Mouse (Mus musculus): ENCODE measurements around the gene Chkb. TPM values are rescaled to one million over a fixed set of nuclear protein-coding genes. Genes with fewer than 3 reads are reported as not detected.

Chkb gene
- polyA plus RNA-seq, 1 experiment from 2014 or later: 91.9 TPM

GRCm38 (mm10) chr15:89387127-89387526, 42.6 kb downstream of the Chkb start:
- Histone ChIP-seq H3K9me3 (no peaks in the 10 kb centered on the region), H3K9ac (no peak overlapping the region), H3K27ac (replicated peaks) (no peak overlapping the region), H3K4me1 (replicated peaks) (no peaks in the 10 kb centered on the region), H3K4me2 (no peak overlapping the region), H3K27me3 (no peaks in the 10 kb centered on the region), H3K4me3 (no peak overlapping the region), H3K36me3 (no peaks in the 10 kb centered on the region)
- WGBS: 48% methylated on average over 12 of the region's 12 CpGs
- no peak for ATAC-seq (ENCODE audit: low FRiP score, low read depth)

- WGBS: 93% methylated on average over 7 of the region's 7 CpGs
- H3K9me3 ChIP-seq: no peaks in the 10 kb centered on the region
- peaks cover 15% of the 10 kb centered on the region for H3K27me3 ChIP-seq
- H3K4me2 ChIP-seq: no peak within 1 kb of the TSS
- H3K27ac ChIP-seq (replicated peaks): no peak within 1 kb of the TSS
- ATAC-seq (ENCODE audit: low FRiP score, low read depth): no peak
- no peak within 1 kb of the TSS for H3K9ac ChIP-seq
- no peak within 1 kb of the TSS for H3K4me3 ChIP-seq
- H3K36me3 ChIP-seq: no peaks in the 10 kb centered on the region
- 0 out of 2 replicates have a peak, but pooled peaks cover under 1% of the 10 kb centered on the region for H3K4me1 ChIP-seq (replicated peaks)
Observed at GRCm38 (mm10) chr15:89384617-89385016, 45.1 kb downstream of the Chkb start, which contains the start of gene Klhdc7b. Klhdc7b (plus strand) TSS chr15:89384917.

GRCm38 (mm10) chr15:89379429-89379828, 50.3 kb downstream of the Chkb start:
- H3K9ac ChIP-seq: no peak overlapping the region
- no peaks in the 10 kb centered on the region for H3K9me3 ChIP-seq
- ATAC-seq (ENCODE audit: low FRiP score, low read depth): no peak
- H3K27ac ChIP-seq (replicated peaks): no peak overlapping the region
- H3K36me3 ChIP-seq: no peaks in the 10 kb centered on the region
- peaks cover 19% of the 10 kb centered on the region for H3K4me1 ChIP-seq (replicated peaks)
- peak overlapping the region; percentile 60 for H3K4me2 ChIP-seq
- peaks cover 52% of the 10 kb centered on the region for H3K27me3 ChIP-seq
- peak overlapping the region; percentile 39 for H3K4me3 ChIP-seq
- 9% methylated on average over 10 of the region's 10 CpGs for WGBS

GRCm38 (mm10) chr15:89378831-89379401, 50.8 kb downstream of the Chkb start, which contains the start of gene Odf3b:
Odf3b (minus strand) TSS chr15:89379282.
- H3K27ac ChIP-seq (replicated peaks): no peak within 1 kb of the TSS
- peak within 1 kb of the TSS; percentile 60 for H3K4me2 ChIP-seq
- peak within 1 kb of the TSS; percentile 39 for H3K4me3 ChIP-seq
- H3K4me1 ChIP-seq (replicated peaks): peaks cover 23% of the 10 kb centered on the region
- ATAC-seq (ENCODE audit: low FRiP score, low read depth): no peak
- no peaks in the 10 kb centered on the region for H3K9me3 ChIP-seq
- H3K36me3 ChIP-seq: no peaks in the 10 kb centered on the region
- WGBS: under 1% methylated on average over 33 of the region's 33 CpGs
- H3K9ac ChIP-seq: peak within 1 kb of the TSS; percentile 32
- H3K27me3 ChIP-seq: peaks cover 52% of the 10 kb centered on the region

GRCm38 (mm10) chr15:89377938-89378828, 51.5 kb downstream of the Chkb start:
- WGBS: 11% methylated on average over 46 of the region's 46 CpGs
- Histone ChIP-seq H3K27me3 (peaks cover 52% of the 10 kb centered on the region), H3K4me2 (peak overlapping the region; percentile 60), H3K4me1 (replicated peaks) (peaks cover 25% of the 10 kb centered on the region), H3K9ac (peak overlapping the region; percentile 32), H3K27ac (replicated peaks) (no peak overlapping the region), H3K36me3 (no peaks in the 10 kb centered on the region), H3K9me3 (no peaks in the 10 kb centered on the region), H3K4me3 (peak overlapping the region; percentile 39)
- no peak for ATAC-seq (ENCODE audit: low FRiP score, low read depth)

- Histone ChIP-seq H3K36me3 (no peaks in the 10 kb centered on the region), H3K9me3 (no peaks in the 10 kb centered on the region), H3K4me1 (replicated peaks) (peaks cover 33% of the 10 kb centered on the region), H3K4me2 (peak overlapping the region; percentile 17; the same call in 1 of the 2 replicates), H3K4me3 (0 out of 2 replicates have a peak overlapping the region, but pooled peaks have one; percentile 6), H3K9ac (no peak overlapping the region), H3K27me3 (peaks cover 52% of the 10 kb centered on the region), H3K27ac (replicated peaks) (no peak overlapping the region)
- 13% methylated on average over 18 of the region's 18 CpGs for WGBS
- ATAC-seq (ENCODE audit: low FRiP score, low read depth): no peak
Observed at GRCm38 (mm10) chr15:89377362-89377761, 52.3 kb downstream of the Chkb start.

GRCm38 (mm10) chr15:89376957-89377356, 52.8 kb downstream of the Chkb start, which contains the start of gene Tymp:
Tymp (minus strand) TSS chr15:89377039.
- Histone ChIP-seq H3K4me1 (replicated peaks) (peaks cover 36% of the 10 kb centered on the region), H3K9ac (no peak within 1 kb of the TSS), H3K27ac (replicated peaks) (no peak within 1 kb of the TSS), H3K27me3 (peaks cover 52% of the 10 kb centered on the region), H3K9me3 (no peaks in the 10 kb centered on the region), H3K4me3 (0 out of 2 replicates have a peak within 1 kb of the TSS, but pooled peaks have one; percentile 6), H3K36me3 (peaks cover 3% of the 10 kb centered on the region), H3K4me2 (peak within 1 kb of the TSS; percentile 17; the same call in 1 of the 2 replicates)
- no peak for ATAC-seq (ENCODE audit: low FRiP score, low read depth)
- 23% methylated on average over 16 of the region's 16 CpGs for WGBS

Other genes starting within 250 kb of the Chkb start
- gene Plxnb2, start 249.1 kb downstream of the Chkb start, polyA plus RNA-seq (2015; fragmentation: Nextera tagmentation; extraction: Ambion mirVana): 90.7 and 105 TPM in 2 replicates
- gene Dennd6b, start 233.4 kb downstream of the Chkb start, polyA plus RNA-seq (2015; fragmentation: Nextera tagmentation; extraction: Ambion mirVana): 80.4 and 93.7 TPM in 2 replicates
- 71.3 and 73.4 TPM in 2 replicates for gene Ppp6r2, start 218.4 kb downstream of the Chkb start, polyA plus RNA-seq (2015; fragmentation: Nextera tagmentation; extraction: Ambion mirVana)
- 96.8 and 102 TPM in 2 replicates for gene Sbf1, start 114.6 kb downstream of the Chkb start, polyA plus RNA-seq (2015; fragmentation: Nextera tagmentation; extraction: Ambion mirVana)
- gene Adm2, start 107.2 kb downstream of the Chkb start, polyA plus RNA-seq (2015; fragmentation: Nextera tagmentation; extraction: Ambion mirVana): not detected in 2 replicates
- gene Miox, start 95.5 kb downstream of the Chkb start, polyA plus RNA-seq (2015; fragmentation: Nextera tagmentation; extraction: Ambion mirVana): not detected in 2 replicates
- gene Lmf2, start 74.2 kb downstream of the Chkb start, polyA plus RNA-seq (2015; fragmentation: Nextera tagmentation; extraction: Ambion mirVana): 33.2 and 38.6 TPM in 2 replicates
- 113 and 120 TPM in 2 replicates for gene Ncaph2, start 74.2 kb downstream of the Chkb start, polyA plus RNA-seq (2015; fragmentation: Nextera tagmentation; extraction: Ambion mirVana)
- 17.1 and 17.8 TPM in 2 replicates for gene Sco2, start 56.1 kb downstream of the Chkb start, polyA plus RNA-seq (2015; fragmentation: Nextera tagmentation; extraction: Ambion mirVana)
- gene Tymp, start 52.9 kb downstream of the Chkb start, polyA plus RNA-seq (2015; fragmentation: Nextera tagmentation; extraction: Ambion mirVana): 1.8 and 2.6 TPM in 2 replicates
- gene Odf3b, start 50.6 kb downstream of the Chkb start, polyA plus RNA-seq (2015; fragmentation: Nextera tagmentation; extraction: Ambion mirVana): 2.7 and 4.5 TPM in 2 replicates
- 0.07 TPM in 1 of 2 replicates, not detected in the other for gene Klhdc7b, start 45.0 kb downstream of the Chkb start, polyA plus RNA-seq (2015; fragmentation: Nextera tagmentation; extraction: Ambion mirVana)
- not detected in 2 replicates for gene Syce3, start 19.4 kb downstream of the Chkb start, polyA plus RNA-seq (2015; fragmentation: Nextera tagmentation; extraction: Ambion mirVana)
- 0.97 and 1.2 TPM in 2 replicates for gene Cpt1b, start 4.0 kb downstream of the Chkb start, polyA plus RNA-seq (2015; fragmentation: Nextera tagmentation; extraction: Ambion mirVana)
- 6.2 and 7.2 TPM in 2 replicates for gene C730034F03Rik, start 319 bp downstream of the Chkb start, polyA plus RNA-seq (2015; fragmentation: Nextera tagmentation; extraction: Ambion mirVana)
- gene Gm44502, start 212 bp downstream of the Chkb start, polyA plus RNA-seq (2015; fragmentation: Nextera tagmentation; extraction: Ambion mirVana): not detected in 2 replicates
- 78.0 and 87.6 TPM in 2 replicates for gene Mapk8ip2, start 24.0 kb upstream of the Chkb start, polyA plus RNA-seq (2015; fragmentation: Nextera tagmentation; extraction: Ambion mirVana)
- 33.4 and 35.4 TPM in 2 replicates for gene Arsa, start 47.5 kb upstream of the Chkb start, polyA plus RNA-seq (2015; fragmentation: Nextera tagmentation; extraction: Ambion mirVana)
- gene Shank3, start 69.7 kb upstream of the Chkb start, polyA plus RNA-seq (2015; fragmentation: Nextera tagmentation; extraction: Ambion mirVana): 9.6 and 11.2 TPM in 2 replicates
- gene Acr, start 138.4 kb upstream of the Chkb start, polyA plus RNA-seq (2015; fragmentation: Nextera tagmentation; extraction: Ambion mirVana): 1.4 and 1.5 TPM in 2 replicates
- gene Rabl2, start 162.0 kb upstream of the Chkb start, polyA plus RNA-seq (2015; fragmentation: Nextera tagmentation; extraction: Ambion mirVana): 74.3 and 86.2 TPM in 2 replicates

Measured in hindbrain, embryonic 15.5 days (tissue).